Mouse (Mus musculus) right cerebral cortex, postnatal 14 days (tissue): ENCODE measurements around the gene C130026I21Rik.
"Not testable (repeated sequence)": the region's sequence is repeated elsewhere in the genome, so short reads cannot be mapped to it uniquely, and the experiment has no call there.

Experiments
- DNase-seq: peaks from one replicate; pipeline ENCODE4 v3.0.0; 2022

The C130026I21Rik gene

GRCm38 (mm10) chr1:85118341-85118740 lies 152.0 kb downstream of the C130026I21Rik start:
- DNase-seq: not testable (repeated sequence)

DNA sequence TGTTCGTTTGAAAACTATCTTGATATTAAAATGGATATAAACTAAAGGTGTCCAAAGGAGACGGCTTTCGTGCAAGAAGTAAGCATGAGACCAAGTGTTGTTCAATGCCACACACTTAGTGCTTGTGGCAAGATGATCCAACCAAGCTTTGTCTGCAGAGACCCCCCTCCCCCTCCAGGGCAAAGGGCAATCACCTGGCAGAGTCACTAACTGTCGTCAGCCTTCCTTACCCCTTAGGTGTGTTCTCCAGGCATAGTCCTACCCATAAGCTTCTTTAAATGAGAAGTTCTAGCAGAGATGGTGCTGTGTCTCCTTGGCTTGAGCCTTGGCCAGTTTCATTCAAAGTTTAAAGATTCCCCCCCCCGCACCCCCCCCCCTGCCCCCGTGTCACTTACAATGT lies 152.8 kb downstream of the C130026I21Rik start:
- not testable (repeated sequence) for DNase-seq

- DNase-seq: peak; percentile 21
Measured at GRCm38 (mm10) chr1:85114666-85115402, 155.5 kb downstream of the C130026I21Rik start.

DNA sequence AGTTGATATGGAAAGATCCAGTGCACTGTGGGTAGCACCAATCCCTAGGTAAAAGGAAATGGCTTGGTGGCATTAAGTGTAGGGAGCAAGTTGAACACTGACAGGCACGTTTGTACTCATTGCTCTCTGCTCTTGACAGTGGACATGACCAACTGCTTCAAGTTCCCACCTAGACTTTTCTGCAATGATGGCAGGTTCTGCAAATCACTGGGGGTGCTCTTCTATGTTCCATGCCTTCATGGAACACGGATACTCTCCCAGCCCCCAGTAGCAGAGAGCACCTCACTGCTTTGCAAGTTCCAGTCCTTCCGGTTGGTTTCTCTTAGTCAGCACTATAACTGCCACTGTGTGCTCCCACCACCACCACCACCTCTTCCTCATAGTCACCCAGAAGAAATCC lies 156.3 kb downstream of the C130026I21Rik start:
- not testable (repeated sequence) for DNase-seq

GRCm38 (mm10) chr1:85112889-85113288 lies 157.5 kb downstream of the C130026I21Rik start:
- DNase-seq: not testable (repeated sequence)

DNA sequence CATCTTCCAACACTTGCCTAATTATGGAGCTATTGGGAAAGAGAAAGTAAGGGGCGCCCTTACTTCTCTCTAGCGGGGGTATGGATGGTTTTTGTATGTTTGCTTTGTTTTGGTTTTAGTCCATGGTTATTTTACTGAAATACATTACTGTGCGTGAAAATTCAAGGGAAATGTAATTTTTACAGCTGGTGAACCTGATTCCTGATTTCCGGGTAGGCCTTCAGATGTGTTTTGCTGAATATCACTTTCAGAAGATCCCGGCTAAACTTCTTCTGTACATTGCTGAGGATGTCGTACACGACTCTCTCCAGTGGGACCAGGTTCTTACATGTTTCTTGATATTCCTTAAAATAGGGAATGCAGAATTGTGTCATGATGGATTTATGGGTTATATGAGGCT lies 158.1 kb downstream of the C130026I21Rik start:
- not testable (repeated sequence) for DNase-seq

- DNase-seq: not testable (repeated sequence)
Measured at GRCm38 (mm10) chr1:85111572-85111971, 158.8 kb downstream of the C130026I21Rik start.

- not testable (repeated sequence) for DNase-seq
Measured at GRCm38 (mm10) chr1:85110876-85111275, 159.5 kb downstream of the C130026I21Rik start.

- DNase-seq: not testable (repeated sequence)
Measured at GRCm38 (mm10) chr1:85109753-85110152, 160.6 kb downstream of the C130026I21Rik start, which contains the start of gene A530032D15Rik. Gene A530032D15Rik (minus strand): TSS chr1:85109853.

- not testable (repeated sequence) for DNase-seq
Measured at GRCm38 (mm10) chr1:85106013-85106412, 164.4 kb downstream of the C130026I21Rik start.

DNA sequence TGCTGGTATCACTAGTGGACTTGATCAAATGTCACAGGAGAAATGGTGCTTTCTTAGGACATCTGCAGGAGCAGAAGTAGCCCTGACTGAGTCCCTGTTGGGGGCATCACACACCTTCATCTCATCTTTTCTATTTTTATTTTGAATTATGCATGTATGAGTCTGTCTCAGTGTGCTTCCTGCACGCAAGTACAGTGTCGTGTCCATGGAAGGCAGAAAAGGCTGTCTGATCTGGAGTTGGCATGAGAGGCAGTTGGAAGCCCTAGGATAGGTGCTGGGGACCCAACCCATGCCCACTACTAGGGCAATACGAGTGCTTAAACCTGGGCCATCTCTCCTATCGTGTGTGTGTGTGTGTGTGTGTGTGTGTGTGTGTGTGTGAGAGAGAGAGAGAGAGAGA lies 165.0 kb downstream of the C130026I21Rik start:
- not testable (repeated sequence) for DNase-seq

GRCm38 (mm10) chr1:85101754-85102153 lies 168.6 kb downstream of the C130026I21Rik start:
- not testable (repeated sequence) for DNase-seq

- DNase-seq: not testable (repeated sequence)
Measured at GRCm38 (mm10) chr1:85099864-85100263, 170.5 kb downstream of the C130026I21Rik start, which contains the start of gene Gm10553. Gene Gm10553 (plus strand): TSS chr1:85100164.

- DNase-seq: not testable (repeated sequence)
Measured at GRCm38 (mm10) chr1:85099081-85099480, 171.3 kb downstream of the C130026I21Rik start.

DNA sequence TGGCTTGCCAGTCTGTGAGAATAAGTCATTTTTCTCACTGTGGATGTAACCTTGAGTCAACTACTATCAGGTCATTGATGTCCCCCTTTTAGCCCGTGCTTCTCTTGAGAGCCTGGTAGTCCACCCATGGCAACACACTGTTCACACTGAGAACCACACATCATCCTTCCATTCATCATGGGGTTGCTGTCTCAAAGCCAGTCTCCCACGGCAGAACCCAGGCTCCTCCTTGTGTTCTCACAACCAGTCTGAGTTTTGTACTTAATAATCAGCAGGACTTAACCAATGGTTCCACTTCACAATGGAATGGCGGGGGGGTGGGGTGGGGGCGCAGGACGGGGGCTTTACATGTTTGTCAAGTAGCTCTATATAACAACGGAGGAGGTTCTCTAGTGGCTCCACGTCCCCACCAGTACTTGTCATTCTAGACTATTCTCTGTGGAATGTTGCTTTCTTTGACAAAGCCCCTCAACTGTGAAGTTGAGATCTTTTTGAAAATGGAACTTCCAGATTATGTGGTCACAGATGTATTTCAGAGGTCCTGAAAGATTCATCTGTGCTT lies 177.3 kb downstream of the C130026I21Rik start:
- DNase-seq: not testable (repeated sequence)

GRCm38 (mm10) chr1:85092169-85092568 lies 178.2 kb downstream of the C130026I21Rik start:
- not testable (repeated sequence) for DNase-seq

- not testable (repeated sequence) for DNase-seq
Measured at GRCm38 (mm10) chr1:85086211-85086610, 184.2 kb downstream of the C130026I21Rik start.

GRCm38 (mm10) chr1:85084803-85085202 lies 185.6 kb downstream of the C130026I21Rik start:
- DNase-seq: not testable (repeated sequence)

- DNase-seq: not testable (repeated sequence)
Measured at GRCm38 (mm10) chr1:85073099-85073498, 197.3 kb downstream of the C130026I21Rik start.

DNA sequence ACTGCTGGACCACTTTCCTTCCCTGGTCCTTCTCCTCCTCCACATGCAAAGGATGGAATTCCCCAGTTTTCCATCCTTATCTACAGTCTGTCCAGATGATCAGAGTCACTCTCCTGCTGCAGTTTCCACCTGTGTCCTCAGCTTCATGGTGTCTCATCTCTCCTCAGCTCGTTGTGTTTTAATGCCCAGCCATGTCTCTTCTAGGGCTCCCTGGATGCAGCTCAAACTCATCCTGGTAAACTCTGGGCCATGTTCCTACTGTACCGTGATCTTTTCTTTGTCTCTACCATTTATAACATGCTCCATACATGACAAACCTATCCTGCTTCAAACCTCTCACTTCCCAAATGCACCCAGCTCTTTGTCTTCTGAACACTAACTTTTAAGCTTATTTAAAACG lies 198.7 kb downstream of the C130026I21Rik start:
- not testable (repeated sequence) for DNase-seq

DNA sequence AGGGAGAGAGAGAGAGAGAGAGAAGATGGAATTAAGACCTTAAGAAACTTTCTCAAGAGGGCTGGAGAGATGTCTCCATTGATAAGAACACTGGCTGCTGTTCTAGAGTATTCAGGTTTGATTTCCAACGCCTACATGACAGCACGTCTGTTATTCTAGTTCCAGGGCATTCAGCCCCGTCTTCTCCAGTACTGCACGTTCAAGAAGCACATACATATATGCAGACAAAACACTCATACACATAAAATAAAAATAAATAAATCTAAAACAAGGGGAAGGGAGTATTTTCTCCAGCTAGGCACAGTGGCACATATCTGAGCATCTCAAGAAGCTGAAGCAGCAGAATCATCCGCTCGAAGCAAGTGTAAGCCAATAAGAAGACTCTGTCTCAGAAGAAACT lies 234.6 kb downstream of the C130026I21Rik start:
- DNase-seq: not testable (repeated sequence)

DNA sequence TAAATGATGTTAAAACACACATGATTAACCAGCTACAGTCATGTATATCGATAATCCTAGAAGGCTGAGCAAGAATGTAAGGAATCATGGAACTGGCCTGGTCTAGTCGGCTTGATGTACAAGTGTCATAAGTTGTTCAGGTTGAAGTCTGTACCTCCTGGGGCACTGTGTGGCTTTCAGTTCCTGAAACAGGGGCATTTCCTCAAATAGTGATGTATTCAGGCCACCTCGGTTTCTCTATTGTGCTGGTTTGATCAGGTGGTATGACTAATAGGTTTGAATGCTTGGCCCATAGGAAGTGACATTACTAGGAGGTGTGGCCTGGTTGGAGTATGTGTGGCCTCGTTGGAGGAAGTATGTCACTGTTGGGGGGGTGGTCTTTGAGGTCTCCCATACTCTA lies 236.0 kb downstream of the C130026I21Rik start:
- DNase-seq: not testable (repeated sequence)

- not testable (repeated sequence) for DNase-seq
Measured at GRCm38 (mm10) chr1:85033616-85034015, 236.8 kb downstream of the C130026I21Rik start.

GRCm38 (mm10) chr1:85030211-85030610 lies 240.2 kb downstream of the C130026I21Rik start:
- DNase-seq: not testable (repeated sequence)
